Mouse (Mus musculus) cortical plate, adult 2 months (tissue): ENCODE measurements around the gene Olfr871. TPM values are rescaled to one million over a fixed set of nuclear protein-coding genes. Genes with fewer than 3 reads are reported as not detected.
"Not testable (repeated sequence)": the region's sequence is repeated elsewhere in the genome, so short reads cannot be mapped to it uniquely, and the experiment has no call there.

Source experiments
- H3K27ac ChIP-seq: fragments of 200-500 bp; 2 replicates; pipeline ENCODE4 v1.5.1; 2012; ENCODE audit warnings: low read length, control low read depth, inconsistent platforms; ENCODE audit not compliant: insufficient read depth
- H3K4me1 ChIP-seq: fragments of 200-500 bp; 2 replicates; pipeline ENCODE4 v1.6.1; 2011; ENCODE audit warnings: low read length; ENCODE audit not compliant: control insufficient read depth, insufficient read depth
- H3K4me3 ChIP-seq: fragments of 200-500 bp; 2 replicates; pipeline ENCODE4 v1.5.1; 2011; ENCODE audit warnings: mild to moderate bottlenecking, low read length, control low read depth; ENCODE audit not compliant: insufficient read depth
- CTCF ChIP-seq: fragments of 200-500 bp; IDR thresholded peaks from 2 replicates; pipeline ENCODE4 v1.5.1; 2011; ENCODE audit warnings: mild to moderate bottlenecking, control low read depth, low read length; ENCODE audit not compliant: insufficient read depth; ENCODE audit errors: extremely low read depth
- POLR2A ChIP-seq: fragments of 200-500 bp; IDR thresholded peaks from 2 replicates; pipeline ENCODE4 v1.6.1; 2011; ENCODE audit warnings: mild to moderate bottlenecking, low read length, control low read depth; ENCODE audit not compliant: insufficient read depth; ENCODE audit errors: extremely low read depth
- polyA plus RNA-seq: library from polyadenylated mRNA; depleted of rRNA; stranded (reverse); fragments of >200 nt; gene quantifications from 2 replicates; pipeline ENCODE4 v1.2.3, GENCODE M21; 2012; rRNA removed

Olfr871 gene
- polyA plus RNA-seq = not detected in 2 replicates

DNA sequence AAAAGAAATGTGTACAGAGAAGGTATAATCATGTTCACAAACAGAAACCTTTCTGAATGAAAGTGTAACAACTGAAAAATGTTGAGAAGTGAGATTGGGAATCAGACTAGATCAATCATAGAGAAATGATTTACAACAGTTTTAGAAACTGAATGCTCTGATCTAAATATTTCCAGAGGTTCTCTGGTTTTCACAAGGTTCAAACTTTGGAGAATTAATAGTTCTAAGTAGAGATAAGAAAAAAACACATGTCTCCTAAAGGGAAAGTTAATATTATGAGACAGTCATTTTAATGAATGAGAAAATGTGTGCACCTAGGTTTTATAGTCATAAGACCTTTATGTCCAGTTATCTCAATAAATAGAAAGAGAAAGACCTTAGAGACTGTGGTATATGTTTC is at the start of gene Olfr871:
Gene Olfr871 (plus strand): TSS at position 301 of the 400 bp plus-strand sequence.
- Histone ChIP-seq H3K27ac (no peak within 1 kb of the TSS), H3K4me3 (no peak within 1 kb of the TSS), H3K4me1 (no peaks in the 10 kb centered on the region)
- TF ChIP-seq CTCF (no peak), POLR2A (no peak)

DNA sequence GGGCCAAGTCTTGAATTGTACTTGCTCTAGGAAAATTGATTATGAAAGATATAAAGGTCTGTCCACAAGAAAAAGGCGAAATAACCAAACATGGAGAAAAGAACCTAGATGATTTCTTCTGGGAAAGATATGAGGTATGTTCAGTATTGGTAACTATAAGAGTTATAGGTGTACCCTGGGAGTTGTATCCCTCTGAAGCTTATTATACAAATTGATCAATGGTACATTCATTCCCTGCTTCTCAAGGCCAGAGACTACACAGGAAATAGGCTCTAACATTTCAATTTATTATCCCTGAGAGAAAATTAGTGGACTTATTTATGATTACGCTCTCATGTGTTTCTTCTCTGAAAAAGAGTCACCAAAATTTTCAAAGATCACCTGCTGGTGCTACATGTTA is 38.0 kb upstream of the Olfr871 start, which contains the start of gene Olfr870:
Gene Olfr870 (minus strand): TSS at position 101 of the 400 bp plus-strand sequence.
- no peak within 1 kb of the TSS for H3K4me3 ChIP-seq
- H3K27ac ChIP-seq = no peak within 1 kb of the TSS
- TF ChIP-seq POLR2A = no peak
- TF ChIP-seq CTCF = no peak
- no peaks in the 10 kb centered on the region for H3K4me1 ChIP-seq

DNA sequence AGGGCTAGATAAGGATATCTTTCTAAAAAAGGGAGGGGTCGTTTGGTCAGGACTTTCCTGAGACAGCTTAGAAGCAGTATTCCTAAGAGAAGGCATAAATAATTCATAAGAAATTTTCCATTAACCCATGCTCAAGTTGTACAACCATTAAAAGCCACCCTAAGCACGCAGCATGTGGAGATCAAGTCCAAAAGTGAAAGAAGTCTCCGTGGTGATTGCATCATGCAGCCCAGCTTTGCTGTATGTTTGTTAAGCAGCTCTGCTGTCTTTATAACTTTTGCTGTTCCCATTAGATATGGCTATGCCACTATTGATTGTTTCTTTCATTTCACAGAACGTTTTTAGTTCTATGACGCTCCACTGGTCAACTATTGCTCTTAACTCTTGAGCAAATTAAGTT is 32.5 kb upstream of the Olfr871 start:
- Histone ChIP-seq H3K27ac (no peak overlapping the region), H3K4me3 (no peak overlapping the region), H3K4me1 (no peaks in the 10 kb centered on the region)
- TF ChIP-seq POLR2A (no peak), CTCF (no peak)

- Histone ChIP-seq H3K27ac (no peak overlapping the region), H3K4me1 (no peaks in the 10 kb centered on the region), H3K4me3 (no peak overlapping the region)
- TF ChIP-seq CTCF = no peak
- TF ChIP-seq POLR2A = no peak
Observed at GRCm38 (mm10) chr9:20202131-20202530, 9.9 kb upstream of the Olfr871 start.

GRCm38 (mm10) chr9:20203413-20203984 is 8.5 kb upstream of the Olfr871 start:
- not testable (repeated sequence) for H3K27ac ChIP-seq, H3K4me3 ChIP-seq, H3K4me1 ChIP-seq

DNA sequence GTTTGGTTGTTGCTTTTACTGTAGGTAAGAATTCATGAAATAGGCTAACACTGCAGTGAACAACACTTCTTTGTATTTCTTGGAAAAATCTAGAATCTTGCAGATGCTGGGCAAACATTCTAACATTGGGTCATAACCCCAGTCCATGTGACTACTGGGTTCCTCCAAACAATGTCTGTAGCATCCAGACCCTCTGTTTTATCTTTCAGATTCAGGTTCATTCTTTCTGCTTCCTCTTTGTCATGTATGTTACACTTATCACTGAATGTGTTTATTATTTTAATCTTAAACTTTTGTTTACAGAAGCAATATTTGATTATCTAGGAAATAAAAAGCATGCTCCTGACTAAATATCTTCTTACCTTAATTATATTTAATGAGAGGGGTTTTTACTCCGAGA is 1.2 kb upstream of the Olfr871 start:
- TF ChIP-seq CTCF (no peak), POLR2A (no peak)
- Histone ChIP-seq H3K4me1 (no peaks in the 10 kb centered on the region), H3K4me3 (no peak overlapping the region), H3K27ac (no peak overlapping the region)

DNA sequence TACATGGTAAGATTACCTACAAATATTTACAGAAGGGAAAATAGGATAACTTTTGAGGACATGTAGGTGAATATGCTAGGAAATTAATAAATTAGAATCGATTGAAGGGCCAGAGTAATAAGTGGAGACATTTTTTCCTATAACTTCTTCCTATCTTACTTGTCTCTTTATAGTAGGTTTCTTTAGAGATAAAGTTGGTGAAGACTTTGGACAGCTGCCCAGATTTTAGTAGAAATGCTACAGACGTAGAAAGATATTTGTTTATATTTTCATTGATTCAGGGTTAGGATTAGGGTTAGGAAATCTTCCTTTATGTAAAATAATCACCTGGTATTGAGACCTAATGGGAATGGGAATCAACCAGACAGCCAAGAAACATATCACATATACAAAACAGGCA is 530 bp upstream of the Olfr871 start:
- H3K4me1 ChIP-seq = no peaks in the 10 kb centered on the region
- H3K27ac ChIP-seq = no peak overlapping the region
- no peak overlapping the region for H3K4me3 ChIP-seq
- TF ChIP-seq POLR2A (no peak), CTCF (no peak)

DNA sequence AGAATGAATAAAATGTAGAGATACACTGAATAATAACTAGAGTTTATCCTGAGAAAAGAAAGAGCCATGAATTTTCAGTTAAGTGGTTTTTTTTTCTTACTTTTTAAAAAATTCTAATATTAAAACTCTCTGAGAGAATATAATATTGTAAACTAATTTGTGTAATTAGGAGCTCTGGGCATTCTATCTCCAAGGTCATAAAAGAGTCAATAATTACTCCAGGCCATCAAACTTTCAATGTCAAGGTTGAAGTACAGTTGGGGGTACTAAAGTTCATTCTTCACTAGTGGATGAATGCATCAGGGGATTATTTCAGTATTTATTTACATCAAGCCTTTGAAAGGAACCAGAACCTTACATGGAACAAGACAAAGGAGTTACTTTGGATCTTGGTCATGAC is 24.8 kb downstream of the Olfr871 start, which contains the start of gene Olfr872:
Gene Olfr872 (plus strand): TSS at position 301 of the 400 bp plus-strand sequence.
- H3K4me3 ChIP-seq = no peak within 1 kb of the TSS
- no peak within 1 kb of the TSS for H3K27ac ChIP-seq
- TF ChIP-seq CTCF = no peak
- no peak for TF ChIP-seq POLR2A
- no peaks in the 10 kb centered on the region for H3K4me1 ChIP-seq

DNA sequence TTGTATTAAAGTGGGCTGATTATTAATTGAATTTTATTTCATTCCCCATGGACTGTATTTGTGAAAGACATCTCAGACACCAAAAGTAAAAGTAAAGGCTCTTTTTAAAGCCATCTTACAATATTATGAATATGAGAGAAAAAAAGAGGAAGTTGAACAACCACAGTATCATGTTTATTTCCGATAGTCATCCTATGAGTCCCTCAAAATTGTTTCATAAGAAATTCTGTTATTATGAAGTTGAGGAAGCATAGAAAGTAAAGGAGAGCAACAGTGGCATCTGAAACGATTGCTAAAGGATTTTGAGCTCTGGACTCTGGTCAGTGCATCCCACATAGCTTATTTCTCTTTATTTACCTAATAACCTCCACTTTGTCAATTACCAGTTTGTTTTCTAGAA is 25.4 kb downstream of the Olfr871 start:
- Histone ChIP-seq H3K4me1 (no peaks in the 10 kb centered on the region), H3K27ac (no peak overlapping the region), H3K4me3 (no peak overlapping the region)
- no peak for TF ChIP-seq POLR2A
- no peak for TF ChIP-seq CTCF

Other genes with a start within 250 kb of the Olfr871 start
- not detected in 2 replicates for gene Olfr866, start 184.2 kb upstream of the Olfr871 start, polyA plus RNA-seq
- gene Olfr867, start 154.6 kb upstream of the Olfr871 start, polyA plus RNA-seq = not detected in 2 replicates
- not detected in 2 replicates for gene Olfr868, start 113.6 kb upstream of the Olfr871 start, polyA plus RNA-seq
- gene Olfr869, start 83.2 kb upstream of the Olfr871 start, polyA plus RNA-seq = not detected in 2 replicates
- not detected in 2 replicates for gene Olfr870, start 38.1 kb upstream of the Olfr871 start, polyA plus RNA-seq
- not detected in 2 replicates for gene Olfr872, start 24.9 kb downstream of the Olfr871 start, polyA plus RNA-seq
- not detected in 2 replicates for gene Olfr39, start 70.1 kb downstream of the Olfr871 start, polyA plus RNA-seq
- not detected in 2 replicates for gene Olfr873, start 86.3 kb downstream of the Olfr871 start, polyA plus RNA-seq
- gene Olfr18, start 123.9 kb downstream of the Olfr871 start, polyA plus RNA-seq = 0.15 and 0.17 TPM in 2 replicates
- gene Zfp560, start 173.0 kb downstream of the Olfr871 start, polyA plus RNA-seq = 20.9 and 23.6 TPM in 2 replicates
- 8.6 and 9.6 TPM in 2 replicates for gene Zfp26, start 248.0 kb downstream of the Olfr871 start, polyA plus RNA-seq